Mouse (Mus musculus) midbrain, embryonic 16.5 days (tissue): ENCODE measurements around the gene Usp8. TPM values are rescaled to one million over a fixed set of nuclear protein-coding genes. Genes with fewer than 3 reads are reported as not detected.

Source experiments
- ATAC-seq: fragments of 200-750 bp; cut with Nextera tagmentation; 2 replicates; pipeline ENCODE4 v1.8.0; 2017; ENCODE audit warnings: moderate TSS enrichment
- H3K27ac ChIP-seq: fragments of 300-500 bp; sonication (generic); 2 replicates; pipeline ENCODE4 v1.5.1; 2014; ENCODE audit warnings: mild to moderate bottlenecking, low read length, mixed read lengths
- H3K27me3 ChIP-seq: fragments of 300-500 bp; sonication (generic); 2 replicates; pipeline ENCODE4 v1.6.1; 2014; ENCODE audit warnings: low read depth, low read length, mixed read lengths; ENCODE audit not compliant: control insufficient read depth, insufficient read depth
- H3K36me3 ChIP-seq: fragments of 300-500 bp; sonication (generic); 2 replicates; pipeline ENCODE4 v1.6.1; 2014; ENCODE audit warnings: mild to moderate bottlenecking, low read length, moderate library complexity, mixed read lengths; ENCODE audit not compliant: control insufficient read depth, insufficient read depth
- H3K4me1 ChIP-seq: fragments of 300-500 bp; sonication (generic); 2 replicates; pipeline ENCODE4 v1.6.1; 2014; ENCODE audit warnings: mild to moderate bottlenecking, low read length, mixed read lengths; ENCODE audit not compliant: control insufficient read depth, insufficient read depth
- H3K4me2 ChIP-seq: fragments of 300-500 bp; sonication (generic); 2 replicates; pipeline ENCODE4 v1.6.1; 2014; ENCODE audit warnings: mild to moderate bottlenecking, low read length, mixed read lengths
- H3K4me3 ChIP-seq: fragments of 300-500 bp; sonication (generic); 2 replicates; pipeline ENCODE4 v1.5.1; 2014; ENCODE audit warnings: low read depth, mild to moderate bottlenecking, low read length, moderate library complexity, mixed read lengths
- H3K9ac ChIP-seq: fragments of 300-500 bp; sonication (generic); 2 replicates; pipeline ENCODE4 v1.6.1; 2014; ENCODE audit warnings: low read depth, low read length, mixed read lengths
- H3K9me3 ChIP-seq: fragments of 300-500 bp; sonication (generic); replicated peaks from 2 replicates; pipeline ENCODE4 v1.6.1; 2014; ENCODE audit warnings: mild to moderate bottlenecking, low read length, mixed read lengths; ENCODE audit not compliant: control insufficient read depth, poor library complexity, severe bottlenecking
- WGBS: fragments of 180-500 bp; shearing (Covaris S2); extraction: QIAGEN DNeasy Blood & Tissue Kit; methylation state at CpG from one replicate; pipeline ENCODE4 v1.1.7; 2014; 5-methylcytosine and 5-hydroxymethylcytosine counted together
- polyA plus RNA-seq: library from polyadenylated mRNA; unstranded; fragments of >200 nt; fragmentation: Nextera tagmentation; extraction: Ambion mirVana; gene quantifications from 2 replicates; pipeline ENCODE4 v1.2.1, GENCODE M21; 2015

The Usp8 gene
- polyA plus RNA-seq, 1 experiment from 2014 or later = 29.6 TPM

GRCm38 (mm10) chr2:126676122-126676515, 31.0 kb upstream of the Usp8 start, which contains the start of gene Gabpb1:
Gene Gabpb1 (minus strand): TSS chr2:126676337.
- Histone ChIP-seq H3K4me1 (peaks cover 40% of the 10 kb centered on the region), H3K36me3 (no peaks in the 10 kb centered on the region; the same call in 1 of the 2 replicates), H3K9ac (peak within 1 kb of the TSS; percentile 93), H3K9me3 (0 out of 2 replicates have a peak, but pooled peaks cover 3% of the 10 kb centered on the region), H3K4me3 (peak within 1 kb of the TSS; percentile 91), H3K4me2 (peak within 1 kb of the TSS; percentile 75), H3K27ac (peak within 1 kb of the TSS; percentile 100), H3K27me3 (no peaks in the 10 kb centered on the region)
- no peak for ATAC-seq
- 24% methylated on average over 12 of the region's 12 CpGs for WGBS

GRCm38 (mm10) chr2:126677366-126677765, 29.8 kb upstream of the Usp8 start:
- no peaks in the 10 kb centered on the region for H3K27me3 ChIP-seq
- H3K4me3 ChIP-seq = no peak overlapping the region
- no peaks in the 10 kb centered on the region; the same call in 1 of the 2 replicates for H3K36me3 ChIP-seq
- WGBS = 98% methylated on average over 1 of the region's 1 CpGs
- H3K9ac ChIP-seq = no peak overlapping the region
- peaks cover 31% of the 10 kb centered on the region for H3K4me1 ChIP-seq
- no peak for ATAC-seq
- H3K4me2 ChIP-seq = no peak overlapping the region
- H3K27ac ChIP-seq = no peak overlapping the region
- 0 out of 2 replicates have a peak, but pooled peaks cover 3% of the 10 kb centered on the region for H3K9me3 ChIP-seq

- 0 out of 2 replicates have a peak, but pooled peaks cover 3% of the 10 kb centered on the region for H3K9me3 ChIP-seq
- ATAC-seq = no peak
- H3K4me1 ChIP-seq = 0 out of 2 replicates have a peak, but pooled peaks cover 2% of the 10 kb centered on the region
- WGBS = 92% methylated on average over 2 of the region's 2 CpGs
- peaks cover 4% of the 10 kb centered on the region for H3K36me3 ChIP-seq
- no peak overlapping the region for H3K27ac ChIP-seq
- H3K9ac ChIP-seq = no peak overlapping the region
- no peak overlapping the region for H3K4me3 ChIP-seq
- no peak overlapping the region for H3K4me2 ChIP-seq
- H3K27me3 ChIP-seq = no peaks in the 10 kb centered on the region
These were observed 24.8 kb upstream of the Usp8 start for GRCm38 (mm10) chr2:126682333-126682732.

GRCm38 (mm10) chr2:126682937-126683336, 24.2 kb upstream of the Usp8 start:
- Histone ChIP-seq H3K4me2 (no peak overlapping the region), H3K36me3 (peaks cover 4% of the 10 kb centered on the region), H3K9me3 (0 out of 2 replicates have a peak, but pooled peaks cover 3% of the 10 kb centered on the region), H3K4me3 (no peak overlapping the region), H3K27ac (no peak overlapping the region), H3K27me3 (no peaks in the 10 kb centered on the region), H3K4me1 (no peaks in the 10 kb centered on the region), H3K9ac (no peak overlapping the region)
- WGBS = 90% methylated on average over 1 of the region's 1 CpGs
- ATAC-seq = no peak

GRCm38 (mm10) chr2:126691290-126691689, 15.8 kb upstream of the Usp8 start:
- H3K9me3 ChIP-seq = no peaks in the 10 kb centered on the region

GRCm38 (mm10) chr2:126695285-126695684, 11.8 kb upstream of the Usp8 start:
- H3K27me3 ChIP-seq = no peaks in the 10 kb centered on the region; the same call in 1 of the 2 replicates
- H3K9me3 ChIP-seq = no peaks in the 10 kb centered on the region
- WGBS = 86% methylated on average over 6 of the region's 6 CpGs
- no peak overlapping the region for H3K9ac ChIP-seq
- no peak for ATAC-seq
- H3K4me2 ChIP-seq = no peak overlapping the region
- H3K36me3 ChIP-seq = no peaks in the 10 kb centered on the region
- no peak overlapping the region for H3K27ac ChIP-seq
- no peaks in the 10 kb centered on the region for H3K4me1 ChIP-seq
- no peak overlapping the region for H3K4me3 ChIP-seq

More at GRCm38 (mm10) chr2:126691290-126691689, 15.8 kb upstream of the Usp8 start:
- Histone ChIP-seq H3K9ac (no peak overlapping the region), H3K4me3 (no peak overlapping the region), H3K36me3 (no peaks in the 10 kb centered on the region), H3K4me1 (no peaks in the 10 kb centered on the region), H3K27me3 (no peaks in the 10 kb centered on the region), H3K4me2 (no peak overlapping the region), H3K27ac (no peak overlapping the region)
- WGBS = 78% methylated on average over 3 of the region's 3 CpGs
- no peak for ATAC-seq

GRCm38 (mm10) chr2:126707438-126707779, 281 bp downstream of the Usp8 start:
- Histone ChIP-seq H3K9me3 (no peaks in the 10 kb centered on the region), H3K27ac (peak overlapping the region; percentile 88), H3K36me3 (no peaks in the 10 kb centered on the region), H3K9ac (peak overlapping the region; percentile 89), H3K4me3 (peak overlapping the region; percentile 92), H3K4me2 (peak overlapping the region; percentile 86), H3K27me3 (peaks cover 7% of the 10 kb centered on the region), H3K4me1 (peaks cover 10% of the 10 kb centered on the region)
- ATAC-seq = peak; percentile 90
- 0% methylated on average over 22 of the region's 23 CpGs for WGBS

- Histone ChIP-seq H3K9ac (no peak overlapping the region), H3K4me3 (no peak overlapping the region), H3K27me3 (peaks cover 7% of the 10 kb centered on the region), H3K4me2 (peak overlapping the region; percentile 86), H3K4me1 (peaks cover 10% of the 10 kb centered on the region), H3K9me3 (no peaks in the 10 kb centered on the region), H3K36me3 (no peaks in the 10 kb centered on the region), H3K27ac (no peak overlapping the region)
- 84% methylated on average over 4 of the region's 4 CpGs for WGBS
- ATAC-seq = no peak
These were observed 1.2 kb downstream of the Usp8 start for GRCm38 (mm10) chr2:126708361-126708760.

- Histone ChIP-seq H3K9ac (no peak overlapping the region), H3K4me1 (peaks cover 10% of the 10 kb centered on the region), H3K27ac (no peak overlapping the region), H3K27me3 (no peaks in the 10 kb centered on the region), H3K4me3 (no peak overlapping the region), H3K4me2 (no peak overlapping the region), H3K9me3 (no peaks in the 10 kb centered on the region), H3K36me3 (no peaks in the 10 kb centered on the region)
- no peak for ATAC-seq
- 98% methylated on average over 5 of the region's 5 CpGs for WGBS
These were observed 5.4 kb downstream of the Usp8 start for GRCm38 (mm10) chr2:126712526-126712925.
